ENCODE assay signal across 13 mouse cellular contexts in the genomic region with DNA sequence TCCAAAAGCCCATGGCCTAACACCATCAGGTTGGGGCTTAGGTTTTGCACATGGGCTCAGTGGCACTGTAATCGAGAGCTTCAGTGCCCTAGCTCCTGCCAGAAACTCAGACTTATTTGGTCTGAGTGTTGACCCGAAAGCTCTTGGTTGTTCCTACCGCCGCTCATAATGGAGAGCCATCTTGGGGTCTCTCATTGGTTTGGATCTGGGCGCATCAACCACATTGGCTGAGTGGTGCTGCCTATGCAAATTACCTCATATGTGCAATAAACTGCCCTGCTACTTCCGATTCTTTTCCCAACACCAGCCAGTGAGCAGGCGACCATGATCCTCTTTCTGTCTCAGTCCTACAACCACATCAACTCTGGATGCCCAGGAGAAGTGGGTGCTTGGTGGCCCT. TPM values are rescaled to one million over a fixed set of nuclear protein-coding genes. Genes with fewer than 3 reads are reported as not detected.
"Had no signal": no experiment of that assay in that cellular context is flagged by ENCODE, and none has a peak within 500 bp of the region (broad histone marks: within the 10 kb centered on the region; RNA-seq: fewer than 3 reads in every experiment).

No protein-coding gene starts in this region.

- H3K4me1 ChIP-seq: kidney, embryonic 15.5 days; limb, embryonic 12.5 days; liver, embryonic 13.5 days had no signal

- DNase-seq: kidney, adult 2 months; kidney, postnatal 14 days; layer of hippocampus, adult 9-11 months; layer of hippocampus, postnatal 36 days; liver; liver, embryonic 13.5 days; lung, adult 18-20 months; right cerebral cortex, adult 18-20 months; right cerebral cortex, postnatal 25 days; thymus, postnatal 36 days had no signal

- H3K27me3 ChIP-seq: liver, embryonic 13.5 days had no signal

- H3K4me3 ChIP-seq: kidney, embryonic 15.5 days; limb, embryonic 12.5 days; liver, embryonic 13.5 days had no signal

- H3K9me3 ChIP-seq: kidney, embryonic 15.5 days; limb, embryonic 12.5 days; liver, embryonic 13.5 days had no signal

- H3K9ac ChIP-seq: kidney, embryonic 15.5 days; limb, embryonic 12.5 days; liver, embryonic 13.5 days had no signal

- H3K36me3 ChIP-seq: kidney, embryonic 15.5 days; limb, embryonic 12.5 days; liver, embryonic 13.5 days had no signal

- H3K27ac ChIP-seq: kidney, embryonic 15.5 days; limb, embryonic 12.5 days; liver, embryonic 13.5 days had no signal

- H3K4me2 ChIP-seq: kidney, embryonic 15.5 days; limb, embryonic 12.5 days; liver, embryonic 13.5 days had no signal

RNA-seq across cellular contexts. Expression of gene Slc4a3, which starts 47.9 kb away (rescaled TPM):
- total RNA-seq: megakaryocyte-erythroid progenitor cell, adult 5-6 weeks had no signal
